Mouse (Mus musculus) kidney, adult 9 months (tissue): ENCODE data around the gene Tnfaip1.
A peak's percentile ranks its signal among the peaks of the same experiment; 100 is the strongest.

Source experiments
- DNase-seq: peaks from one replicate; pipeline ENCODE4 v3.0.0; 2022

Tnfaip1 gene

GRCm38 (mm10) chr11:78497544-78498522 lies 38.3 kb downstream of the Tnfaip1 start, which contains the start of gene Sarm1:
Sarm1 (minus strand) TSS chr11:78497754.
- DNase-seq: peak; percentile 94

GRCm38 (mm10) chr11:78497071-78497541 lies 39.0 kb downstream of the Tnfaip1 start:
- no peak for DNase-seq

- no peak for DNase-seq
These were observed 40.2 kb downstream of the Tnfaip1 start for GRCm38 (mm10) chr11:78495904-78496303.

GRCm38 (mm10) chr11:78490781-78491241 lies 45.3 kb downstream of the Tnfaip1 start:
- no peak for DNase-seq

- peak; percentile 75 for DNase-seq
These were observed 48.0 kb downstream of the Tnfaip1 start for GRCm38 (mm10) chr11:78488168-78488567.

- no peak for DNase-seq
These were observed 52.5 kb downstream of the Tnfaip1 start for GRCm38 (mm10) chr11:78483639-78484038.

GRCm38 (mm10) chr11:78475289-78475688 lies 60.8 kb downstream of the Tnfaip1 start:
- no peak for DNase-seq
